Mouse (Mus musculus) kidney, embryonic 15.5 days (tissue): Measurements from ENCODE around the gene Clcn3. TPM values are rescaled to one million over a fixed set of nuclear protein-coding genes. Genes with fewer than 3 reads are reported as not detected.

Source experiments
- ATAC-seq: fragments of 200-750 bp; cut with Nextera tagmentation; replicated peaks from 2 replicates; pipeline ENCODE4 v1.8.0; 2017; ENCODE audit warnings: moderate TSS enrichment; ENCODE audit not compliant: low FRiP score
- H3K27ac ChIP-seq: fragments of 300-500 bp; sonication (generic); 2 replicates; pipeline ENCODE4 v1.5.1; 2015; ENCODE audit warnings: mild to moderate bottlenecking, inconsistent platforms
- H3K27me3 ChIP-seq: fragments of 300-500 bp; sonication (generic); 2 replicates; pipeline ENCODE4 v1.6.1; 2015; ENCODE audit warnings: inconsistent platforms
- H3K36me3 ChIP-seq: fragments of 300-500 bp; sonication (generic); 2 replicates; pipeline ENCODE4 v1.6.1; 2015; ENCODE audit warnings: inconsistent platforms
- H3K4me1 ChIP-seq: fragments of 300-500 bp; sonication (generic); 2 replicates; pipeline ENCODE4 v1.6.1; 2015; ENCODE audit warnings: inconsistent platforms
- H3K4me2 ChIP-seq: fragments of 300-500 bp; sonication (generic); 2 replicates; pipeline ENCODE4 v1.6.1; 2015; ENCODE audit warnings: moderate library complexity, mild to moderate bottlenecking, inconsistent platforms
- H3K4me3 ChIP-seq: fragments of 300-500 bp; sonication (generic); replicated peaks from 2 replicates; pipeline ENCODE4 v1.5.1; 2015; ENCODE audit warnings: mild to moderate bottlenecking, inconsistent platforms
- H3K9ac ChIP-seq: fragments of 300-500 bp; sonication (generic); 2 replicates; pipeline ENCODE4 v1.6.1; 2015; ENCODE audit warnings: mild to moderate bottlenecking, inconsistent platforms
- H3K9me3 ChIP-seq: fragments of 300-500 bp; sonication (generic); replicated peaks from 2 replicates; pipeline ENCODE4 v1.6.1; 2016; ENCODE audit warnings: inconsistent platforms
- WGBS: fragments of 180-500 bp; shearing (Covaris S2); methylation state at CpG from one replicate; pipeline ENCODE4 v1.1.7; 2015; ENCODE audit warnings: mixed read lengths; 5-methylcytosine and 5-hydroxymethylcytosine counted together
- polyA plus RNA-seq: library from polyadenylated mRNA; unstranded; fragments of >200 nt; fragmentation: Nextera tagmentation; extraction: Ambion mirVana; gene quantifications from 2 replicates; pipeline ENCODE4 v1.2.1, GENCODE M21; 2015

The Clcn3 gene
- polyA plus RNA-seq, 1 experiment from 2014 or later, result 26.5 TPM

DNA sequence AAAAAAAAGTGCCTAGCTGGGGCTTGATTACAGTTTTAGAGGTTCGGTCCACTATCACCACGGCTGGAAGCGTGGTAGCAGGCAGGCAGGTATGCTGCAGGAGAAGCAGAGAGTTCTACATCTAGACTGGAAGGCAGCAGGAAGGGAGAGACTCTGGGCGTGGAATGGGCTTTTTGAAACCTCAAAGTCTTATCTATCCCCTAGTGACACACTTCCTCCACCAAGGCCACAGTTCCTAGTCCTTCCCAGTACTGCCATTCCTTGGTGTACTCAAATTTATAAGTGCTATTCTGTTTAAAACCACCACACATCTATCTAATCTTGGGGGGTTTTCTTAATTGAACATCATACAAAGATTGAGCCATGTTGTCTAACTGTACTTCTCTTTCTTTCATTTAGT lies 91.3 kb downstream of the Clcn3 start:
- Histone ChIP-seq H3K36me3 (peaks cover 18% of the 10 kb centered on the region; the same call in 1 of the 2 replicates), H3K4me2 (peak overlapping the region; percentile 74; the same call in 1 of the 2 replicates)
- WGBS, result 90% methylated on average over 4 of the region's 4 CpGs

GRCm38 (mm10) chr8:60890520-60890874 lies 92.6 kb downstream of the Clcn3 start:
- Histone ChIP-seq H3K4me1 (peaks cover 17% of the 10 kb centered on the region), H3K27ac (peak overlapping the region; percentile 64), H3K9ac (peak overlapping the region; percentile 74), H3K9me3 (no peaks in the 10 kb centered on the region), H3K4me2 (peak overlapping the region; percentile 74), H3K27me3 (no peaks in the 10 kb centered on the region), H3K36me3 (peaks cover 17% of the 10 kb centered on the region; the same call in 1 of the 2 replicates), H3K4me3 (peak overlapping the region; percentile 87)
- WGBS, result 1% methylated on average over 23 of the region's 23 CpGs
- no peak for ATAC-seq

More for the DNA sequence above, 91.3 kb downstream of the Clcn3 start:
- no peaks in the 10 kb centered on the region for H3K27me3 ChIP-seq
- no peaks in the 10 kb centered on the region for H3K9me3 ChIP-seq
- no peak for ATAC-seq
- H3K4me1 ChIP-seq, result peaks cover 23% of the 10 kb centered on the region
- H3K9ac ChIP-seq, result no peak overlapping the region
- 0 out of 2 replicates have a peak overlapping the region, but pooled peaks have one; percentile 2 for H3K4me3 ChIP-seq
- H3K27ac ChIP-seq, result no peak overlapping the region

GRCm38 (mm10) chr8:60889843-60890519 lies 93.1 kb downstream of the Clcn3 start, which contains the start of gene Hpf1:
TSS of gene Hpf1 (plus strand) at chr8:60890418.
- WGBS, result 6% methylated on average over 43 of the region's 43 CpGs
- peak; percentile 99 for ATAC-seq

GRCm38 (mm10) chr8:60889131-60889842 lies 93.8 kb downstream of the Clcn3 start:
- 86% methylated on average over 11 of the region's 11 CpGs for WGBS
- no peak overlapping the region for H3K9ac ChIP-seq
- H3K9me3 ChIP-seq, result no peaks in the 10 kb centered on the region
- peaks cover 17% of the 10 kb centered on the region for H3K4me1 ChIP-seq
- ATAC-seq, result no peak
- peak overlapping the region; percentile 74; the same call in 1 of the 2 replicates for H3K4me2 ChIP-seq
- H3K27ac ChIP-seq, result no peak overlapping the region
- no peaks in the 10 kb centered on the region for H3K27me3 ChIP-seq
- peaks cover 13% of the 10 kb centered on the region; the same call in 1 of the 2 replicates for H3K36me3 ChIP-seq
- no peak overlapping the region for H3K4me3 ChIP-seq

More at GRCm38 (mm10) chr8:60889843-60890519, 93.1 kb downstream of the Clcn3 start, which contains the start of gene Hpf1:
- Histone ChIP-seq H3K36me3 (peaks cover 17% of the 10 kb centered on the region; the same call in 1 of the 2 replicates), H3K4me3 (peak within 1 kb of the TSS; percentile 87), H3K9ac (peak within 1 kb of the TSS; percentile 74), H3K4me1 (peaks cover 17% of the 10 kb centered on the region), H3K9me3 (no peaks in the 10 kb centered on the region), H3K27ac (peak within 1 kb of the TSS; percentile 64), H3K4me2 (peak within 1 kb of the TSS; percentile 74), H3K27me3 (no peaks in the 10 kb centered on the region)

DNA sequence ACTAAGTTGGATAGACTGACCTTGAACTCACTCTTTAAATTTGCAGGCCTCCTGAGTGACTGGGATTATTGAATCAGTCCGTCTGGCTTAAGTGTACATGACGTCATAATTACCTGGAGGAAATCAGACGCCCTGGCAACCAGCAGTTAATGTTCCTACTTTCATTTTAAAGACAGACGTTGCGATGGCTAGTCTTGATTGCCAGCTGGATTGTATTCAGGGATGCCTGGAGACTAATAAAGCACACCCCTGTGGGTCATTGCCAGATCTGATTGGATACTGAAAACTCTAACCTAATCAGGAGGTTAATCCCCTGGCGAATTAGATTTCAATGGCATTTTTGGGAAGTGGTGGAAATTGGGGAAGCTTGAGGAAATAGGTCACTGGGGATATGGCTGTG lies 96.4 kb downstream of the Clcn3 start:
- no peak overlapping the region for H3K4me3 ChIP-seq

DNA sequence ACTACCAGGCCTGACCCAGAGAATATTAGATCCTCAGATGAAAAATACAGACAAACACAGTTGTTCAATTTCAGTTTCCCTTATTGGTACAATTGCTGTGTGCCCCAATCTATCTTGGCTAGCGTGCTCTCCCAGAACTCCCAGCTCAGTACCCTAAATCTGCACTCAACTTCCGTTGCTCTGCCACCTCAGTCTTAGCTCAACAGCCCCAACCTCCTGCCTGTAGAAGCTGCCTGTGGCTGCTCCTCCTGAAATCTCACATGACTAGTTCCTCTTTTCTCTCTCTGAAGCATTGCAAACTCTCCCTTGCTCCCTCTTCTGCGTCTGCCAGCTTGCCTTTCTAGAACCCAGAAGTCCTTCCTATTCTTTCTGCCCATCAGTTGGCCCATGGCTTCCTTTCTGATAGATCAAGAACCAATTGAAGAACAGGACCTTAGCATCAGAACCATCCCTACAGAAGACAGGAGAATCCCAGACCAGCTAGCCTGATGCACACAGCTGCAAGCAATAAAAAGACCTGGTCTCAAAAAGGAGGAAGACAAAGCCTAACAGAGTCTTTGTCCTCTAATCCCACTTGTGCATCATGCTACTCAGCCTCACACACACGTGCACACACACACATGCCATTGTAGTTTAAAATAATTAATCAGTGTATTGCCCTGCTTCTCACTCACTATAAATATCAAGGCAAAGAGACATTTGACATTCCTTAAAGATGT lies 99.5 kb downstream of the Clcn3 start:
- no peak overlapping the region for H3K4me3 ChIP-seq
- no peak for ATAC-seq
- no peak overlapping the region for H3K4me2 ChIP-seq
- no peaks in the 10 kb centered on the region for H3K9me3 ChIP-seq
- no peak overlapping the region for H3K27ac ChIP-seq
- no peaks in the 10 kb centered on the region for H3K4me1 ChIP-seq
- 78% methylated on average over 4 of the region's 4 CpGs for WGBS
- H3K27me3 ChIP-seq, result no peaks in the 10 kb centered on the region
- H3K36me3 ChIP-seq, result no peaks in the 10 kb centered on the region
- H3K9ac ChIP-seq, result no peak overlapping the region

More for the DNA sequence above, 96.4 kb downstream of the Clcn3 start:
- H3K9ac ChIP-seq, result no peak overlapping the region
- H3K36me3 ChIP-seq, result no peaks in the 10 kb centered on the region; the same call in 1 of the 2 replicates
- peaks cover 10% of the 10 kb centered on the region for H3K4me1 ChIP-seq
- H3K27me3 ChIP-seq, result no peaks in the 10 kb centered on the region
- H3K4me2 ChIP-seq, result no peak overlapping the region
- H3K9me3 ChIP-seq, result no peaks in the 10 kb centered on the region
- no peak overlapping the region for H3K27ac ChIP-seq
- 65% methylated on average over 6 of the region's 6 CpGs for WGBS
- no peak for ATAC-seq

DNA sequence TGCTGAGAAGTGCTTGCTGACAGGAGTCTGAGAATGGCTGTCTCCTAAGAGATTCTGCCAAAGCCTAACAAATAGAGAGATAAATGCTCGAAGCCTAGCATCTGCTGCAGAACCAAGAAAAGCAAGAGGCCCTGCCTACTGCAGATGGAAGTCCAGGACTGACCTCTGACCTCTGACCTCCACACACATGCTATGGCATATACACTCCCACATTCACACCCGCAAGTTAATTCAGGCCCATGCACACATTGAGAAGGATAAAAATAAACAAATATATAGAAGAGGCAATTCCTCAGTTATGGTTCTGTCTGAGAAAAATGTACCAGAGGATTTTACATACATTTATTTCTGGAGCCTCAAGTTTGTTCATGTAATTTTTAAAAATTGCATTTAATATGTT lies 104.5 kb downstream of the Clcn3 start:
- no peaks in the 10 kb centered on the region for H3K36me3 ChIP-seq
- H3K27ac ChIP-seq, result no peak overlapping the region
- H3K9ac ChIP-seq, result no peak overlapping the region
- H3K4me3 ChIP-seq, result no peak overlapping the region
- 82% methylated on average over 2 of the region's 2 CpGs for WGBS
- H3K9me3 ChIP-seq, result no peaks in the 10 kb centered on the region
- H3K4me1 ChIP-seq, result no peaks in the 10 kb centered on the region
- no peaks in the 10 kb centered on the region for H3K27me3 ChIP-seq
- H3K4me2 ChIP-seq, result no peak overlapping the region
- ATAC-seq, result no peak

DNA sequence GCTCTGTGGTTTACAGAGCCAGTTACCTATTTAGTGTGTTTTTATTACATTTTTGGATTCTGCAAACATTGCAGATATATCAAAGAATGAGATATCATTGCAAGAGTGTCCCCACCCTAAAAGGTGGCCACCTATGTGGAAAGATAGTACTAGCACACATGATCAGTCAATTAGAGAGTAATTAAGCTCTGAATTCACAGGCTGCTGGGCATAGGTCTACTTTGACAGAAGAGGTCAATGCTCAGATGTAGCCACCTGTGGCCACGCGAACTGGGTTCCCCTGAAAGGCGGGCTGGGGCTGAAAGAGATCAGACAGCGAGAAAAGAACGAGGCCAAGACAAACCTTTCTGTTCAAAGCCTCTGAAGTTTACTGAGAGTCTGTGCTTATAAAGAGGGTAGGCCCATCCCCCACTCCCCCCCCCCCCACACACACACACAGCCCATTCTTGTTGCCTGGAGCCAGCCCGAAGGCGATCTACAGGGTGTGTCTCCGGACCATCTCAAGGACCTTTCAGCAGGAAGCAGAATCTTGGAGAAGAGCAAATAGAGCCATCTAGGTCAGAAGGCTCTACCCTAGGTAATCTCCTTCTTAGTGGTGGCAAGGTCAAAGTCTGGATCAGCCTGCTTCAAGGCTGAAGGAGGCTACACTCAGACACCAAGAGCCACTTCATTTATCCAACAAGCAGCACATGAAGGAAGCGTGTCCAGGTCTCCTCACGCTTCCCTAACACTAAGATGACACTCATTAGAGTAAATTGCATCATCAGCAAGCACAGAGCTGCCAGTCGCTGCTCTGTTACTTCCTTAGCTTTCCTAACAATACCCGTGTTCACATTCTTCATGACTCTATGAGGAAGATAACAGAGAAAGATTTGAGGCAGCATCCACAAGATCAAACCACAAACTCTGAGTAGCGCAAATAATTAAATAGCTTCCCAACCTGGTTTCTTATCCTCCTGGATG lies 112.6 kb downstream of the Clcn3 start:
- no peak overlapping the region for H3K4me2 ChIP-seq
- H3K9me3 ChIP-seq, result no peaks in the 10 kb centered on the region
- no peak overlapping the region for H3K4me3 ChIP-seq
- H3K9ac ChIP-seq, result no peak overlapping the region
- WGBS, result 78% methylated on average over 13 of the region's 13 CpGs
- peaks cover 9% of the 10 kb centered on the region; the same call in 1 of the 2 replicates for H3K4me1 ChIP-seq
- H3K27me3 ChIP-seq, result no peaks in the 10 kb centered on the region
- ATAC-seq, result no peak
- no peak overlapping the region; the same call in 1 of the 2 replicates for H3K27ac ChIP-seq
- H3K36me3 ChIP-seq, result no peaks in the 10 kb centered on the region

DNA sequence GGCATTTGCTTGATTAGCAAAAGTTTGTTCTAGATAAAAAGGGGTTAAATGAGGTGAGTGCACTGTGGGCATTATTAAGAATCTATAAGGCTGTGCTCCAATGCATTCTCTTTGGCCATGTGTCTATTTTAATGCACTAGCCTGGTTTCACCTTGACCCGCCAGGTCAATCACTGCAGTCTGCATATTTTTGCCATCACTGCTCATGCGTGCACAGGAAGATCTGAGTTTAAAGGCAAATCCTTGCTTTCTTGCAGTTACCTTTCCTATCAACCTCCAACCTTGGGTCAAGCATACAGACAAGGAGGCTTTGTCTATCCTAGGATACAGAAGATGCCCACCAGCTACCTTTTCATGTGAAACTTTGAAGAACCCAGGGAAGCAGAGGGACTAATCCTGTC lies 113.3 kb downstream of the Clcn3 start:
- no peak overlapping the region for H3K9ac ChIP-seq
- 62% methylated on average over 2 of the region's 2 CpGs for WGBS
- H3K4me1 ChIP-seq, result peaks cover 9% of the 10 kb centered on the region; the same call in 1 of the 2 replicates
- no peaks in the 10 kb centered on the region for H3K9me3 ChIP-seq
- H3K27me3 ChIP-seq, result no peaks in the 10 kb centered on the region
- ATAC-seq, result no peak
- H3K4me3 ChIP-seq, result no peak overlapping the region
- no peaks in the 10 kb centered on the region for H3K36me3 ChIP-seq
- no peak overlapping the region for H3K4me2 ChIP-seq
- no peak overlapping the region; the same call in 1 of the 2 replicates for H3K27ac ChIP-seq

- H3K27ac ChIP-seq, result no peak overlapping the region
- no peak overlapping the region for H3K4me3 ChIP-seq
- H3K9ac ChIP-seq, result no peak overlapping the region
- H3K36me3 ChIP-seq, result no peaks in the 10 kb centered on the region
- H3K9me3 ChIP-seq, result no peaks in the 10 kb centered on the region
- H3K4me2 ChIP-seq, result no peak overlapping the region
- peaks cover 9% of the 10 kb centered on the region; the same call in 1 of the 2 replicates for H3K4me1 ChIP-seq
- ATAC-seq, result no peak
- H3K27me3 ChIP-seq, result no peaks in the 10 kb centered on the region
- 84% methylated on average over 4 of the region's 4 CpGs for WGBS
These were observed 114.7 kb downstream of the Clcn3 start for GRCm38 (mm10) chr8:60868236-60868965.
